16 mouse cellular contexts compared by ENCODE assay signal in genomic region chr7:40381244-40381643, GRCm38 (mm10).
A peak's percentile ranks its signal among the peaks of the same experiment; 100 is the strongest.
DNase-seq lines count a peak whose midpoint lies in the region; ATAC-seq lines count a peak whose summit lies in the region.
"Had no signal": no experiment of that assay in that cellular context is flagged by ENCODE, and none has a peak within 500 bp of the region (broad histone marks: within the 10 kb centered on the region; RNA-seq: fewer than 3 reads in every experiment).

No protein-coding gene starts in this region.

- DNase-seq in frontal cortex, postnatal 36 days (ENCODE audit: low spot score in 2 of 2) = no peak
- DNase-seq in brain, adult 2 months (ENCODE audit: low read depth, low spot score) = peak; percentile 50
- peak; percentile 40 for DNase-seq in telencephalon, adult 2 months (ENCODE audit: low read depth, low spot score)
- no peak for DNase-seq in adrenal gland, postnatal 4 days (ENCODE audit: low spot score in 2 of 2)
- DNase-seq: adrenal gland, adult 2 months; adrenal gland, postnatal 10 days; adrenal gland, postnatal 25 days; cerebellum, adult 11 months; cerebellum, adult 18-20 months; cerebellum, adult 8-10 months; cerebellum, adult 9-11 months; cerebellum, postnatal 14 days; cerebellum, postnatal 36 days; embryo, embryonic 11 days had no signal

- ATAC-seq in frontal cortex, adult (ENCODE audit: low TSS enrichment) = peak; percentile 82
- ATAC-seq: forebrain, embryonic 14.5 days had no signal

Comparison
In these comparisons a context has a peak if more than half of its experiments do, and no peak if none do; other contexts are left out.
1. DNase-seq: peak in brain, adult 2 months (single experiment) and telencephalon, adult 2 months (single experiment); none in frontal cortex, postnatal 36 days (0 of 2) and adrenal gland, postnatal 4 days (0 of 2).